Mouse (Mus musculus): ENCODE measurements around the gene Tmcc2.

GRCm38 (mm10) chr1:132365645-132366044 is 25.4 kb downstream of the Tmcc2 start:
- no peak for TF ChIP-seq CTCF (IDR thresholded peaks at IDR 0.05; ENCODE audit: low read depth)
- no peak for TF ChIP-seq EP300 (IDR thresholded peaks at IDR 0.05; ENCODE audit: low read depth)
